Mouse (Mus musculus) right cerebral cortex, adult 2 months (tissue): ENCODE results near the gene Gpld1.
A peak's percentile ranks its signal among the peaks of the same experiment; 100 is the strongest.

Experiments
- DNase-seq, 2 experiments: peaks; one replicate each; pipeline ENCODE4 v3.0.0; 2021 to 2022; ENCODE audit warnings: low spot score in 2 of 2

Gene Gpld1

DNA sequence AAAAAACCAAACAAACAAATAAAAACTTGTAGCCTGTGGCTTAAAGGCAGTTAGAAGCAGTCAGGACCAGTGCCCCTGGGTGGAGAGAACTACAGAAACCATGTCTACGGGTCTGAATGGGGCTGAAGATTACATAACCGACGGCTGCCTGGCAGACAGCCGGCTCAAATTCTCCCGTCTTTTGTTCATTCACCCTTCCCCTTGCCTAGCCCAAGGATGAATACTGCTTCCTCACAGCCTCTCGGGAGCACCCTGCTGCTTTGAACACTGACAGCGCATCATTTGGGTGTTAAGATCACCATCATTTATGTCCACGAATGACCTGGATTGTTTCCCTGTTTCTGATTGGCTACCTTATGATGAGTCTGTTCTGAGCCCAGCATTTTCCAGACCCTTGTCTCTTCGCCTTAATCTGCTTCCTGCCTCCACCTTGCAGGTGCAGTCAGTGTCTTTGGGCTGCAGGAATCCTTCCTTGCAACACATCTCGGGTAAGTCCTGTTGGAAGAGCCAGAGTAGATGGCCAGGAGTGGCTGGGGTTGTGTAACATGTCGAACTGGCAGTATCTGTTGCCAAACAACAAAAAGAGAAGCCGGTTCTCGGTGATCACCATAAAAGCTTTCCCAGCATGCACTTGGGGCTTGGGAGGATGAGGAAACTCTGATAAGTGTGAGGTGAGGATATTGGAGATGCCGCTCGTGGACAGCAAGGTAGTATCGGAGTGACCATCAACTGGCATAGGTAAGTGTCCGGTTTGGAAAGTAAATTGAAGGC, at the start of gene Gpld1:
Gpld1 (plus strand) TSS at position 641 of the 771 bp plus-strand sequence.
- DNase-seq = no peak

- DNase-seq = no peak
Measured at GRCm38 (mm10) chr13:24893880-24894279, 49.1 kb upstream of the Gpld1 start.

GRCm38 (mm10) chr13:24901916-24902315, 41.0 kb upstream of the Gpld1 start:
- no peak for DNase-seq

GRCm38 (mm10) chr13:24903412-24903811, 39.5 kb upstream of the Gpld1 start:
- DNase-seq = no peak

DNA sequence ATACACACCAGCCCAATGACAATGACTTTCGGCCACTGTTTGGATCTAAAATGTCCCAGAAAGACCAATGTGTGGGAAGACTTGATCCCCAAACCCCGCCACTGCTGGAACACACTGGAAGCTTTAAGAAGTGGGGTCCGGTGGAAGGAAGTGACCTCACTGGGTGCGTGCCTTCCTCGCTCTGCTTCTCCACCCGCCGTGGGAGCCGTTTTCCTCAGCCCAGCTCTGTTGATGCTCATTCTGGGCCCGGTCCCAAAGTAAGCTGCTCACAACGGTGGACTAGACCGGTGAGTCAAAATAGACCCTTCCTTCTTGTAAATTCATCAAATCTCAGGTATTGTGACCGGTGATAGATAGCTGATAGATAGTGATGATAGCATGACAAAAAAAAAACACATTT, 37.5 kb upstream of the Gpld1 start:
- DNase-seq = no peak

DNA sequence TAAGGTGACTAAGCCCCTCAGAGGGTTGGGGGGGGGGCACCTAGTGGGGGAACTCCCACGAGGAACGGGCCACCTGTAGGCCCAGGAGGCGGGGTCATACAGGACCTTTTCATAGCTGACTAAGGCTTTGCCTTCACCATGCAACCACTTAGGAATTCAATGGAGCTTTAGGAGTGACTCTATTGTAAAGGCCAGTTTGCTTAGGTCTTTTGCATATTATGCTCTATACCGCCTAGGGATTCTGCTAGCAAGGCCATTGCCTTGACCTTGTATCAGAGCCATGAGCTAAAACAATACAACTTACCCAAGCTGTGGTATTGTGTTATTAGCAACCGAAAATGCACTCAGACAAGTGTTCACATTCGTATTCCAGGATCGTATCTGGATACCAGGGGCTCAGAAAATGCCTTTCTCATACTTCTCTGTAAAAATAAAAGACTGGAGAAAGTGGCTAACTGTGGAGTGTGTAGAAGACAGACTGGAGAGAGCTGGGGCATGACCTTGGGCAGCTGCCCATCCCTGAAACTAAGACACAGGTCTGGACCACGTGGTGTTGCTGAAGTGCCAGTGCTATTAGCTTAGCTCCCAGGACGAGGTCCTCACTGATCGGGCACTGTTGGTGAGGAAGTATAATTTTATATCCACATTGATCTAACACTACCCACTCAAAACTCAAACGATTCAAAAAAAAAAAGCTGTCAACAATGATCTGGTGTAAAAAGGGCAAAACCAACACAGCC, 36.0 kb upstream of the Gpld1 start:
- DNase-seq = no peak

DNA sequence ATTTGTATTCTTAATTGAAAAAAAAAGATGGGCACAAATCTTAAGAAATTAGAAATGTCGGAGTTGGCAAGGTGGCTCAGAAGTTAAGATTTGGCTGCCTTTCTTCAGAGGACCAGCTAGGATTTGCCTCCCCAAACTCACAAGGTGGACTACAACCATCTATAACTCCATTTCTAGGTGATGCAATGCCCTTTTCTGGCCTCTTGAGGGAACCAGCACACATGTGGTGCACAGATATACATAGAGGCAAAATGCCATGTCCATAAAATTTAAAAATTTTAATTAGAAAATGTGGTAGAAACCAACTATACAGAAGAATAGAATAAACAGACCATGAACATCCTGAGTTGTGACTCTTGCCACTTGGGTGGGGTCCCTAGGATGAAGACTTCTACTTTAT, 33.8 kb upstream of the Gpld1 start:
- no peak for DNase-seq

GRCm38 (mm10) chr13:24913576-24913975, 29.4 kb upstream of the Gpld1 start:
- no peak for DNase-seq

DNA sequence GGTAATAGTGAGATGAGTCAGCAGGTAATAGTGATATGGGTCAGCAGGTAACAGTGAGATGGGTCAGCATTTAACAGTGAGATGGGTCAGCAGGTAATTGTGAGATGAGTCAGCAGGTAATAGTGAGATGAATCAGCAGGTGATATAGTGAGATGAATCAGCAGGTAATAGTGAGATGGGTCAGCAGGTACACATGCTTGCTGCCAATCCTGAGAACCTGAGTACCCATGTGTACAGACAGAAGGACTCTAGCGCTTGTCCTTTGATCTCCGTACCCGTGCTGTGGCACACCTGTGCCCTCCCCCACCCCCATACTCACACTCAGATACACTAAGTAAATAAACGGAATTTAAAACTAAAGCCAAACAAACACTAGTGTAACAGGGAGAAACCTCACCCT, 28.0 kb upstream of the Gpld1 start:
- DNase-seq = no peak

GRCm38 (mm10) chr13:24915831-24916230, 27.1 kb upstream of the Gpld1 start:
- no peak for DNase-seq

DNA sequence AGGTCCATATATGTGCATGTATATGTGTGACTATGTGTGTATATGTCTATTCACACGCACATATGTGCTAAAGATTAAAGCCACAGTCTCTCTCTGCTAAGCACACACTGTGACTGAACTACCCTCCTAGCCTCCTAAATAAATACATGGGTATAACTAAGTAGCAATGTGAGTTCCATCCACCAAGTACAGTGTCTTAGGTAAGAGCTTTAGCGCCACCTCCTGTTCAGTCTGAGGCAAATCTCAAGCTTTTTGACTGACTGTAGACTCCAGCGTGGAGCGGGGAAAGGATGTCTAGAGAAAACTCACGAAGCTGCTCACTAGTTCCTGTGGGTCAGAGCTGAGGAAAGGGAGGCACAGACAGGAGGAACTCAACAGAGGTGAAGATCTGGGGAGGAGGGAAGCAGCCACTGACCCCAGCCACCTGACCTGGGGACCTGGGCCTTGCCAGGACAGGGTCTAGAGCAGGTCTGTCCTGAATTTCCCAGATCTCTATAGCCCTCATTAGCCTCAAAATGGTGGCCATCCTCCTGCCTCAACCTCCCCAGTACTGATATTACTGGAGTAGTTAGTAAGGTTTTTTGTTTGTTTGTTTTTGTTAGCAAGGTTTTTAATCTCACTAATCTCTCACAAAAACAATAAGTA, 22.5 kb upstream of the Gpld1 start:
- DNase-seq = peak; percentile 35 to 55

DNA sequence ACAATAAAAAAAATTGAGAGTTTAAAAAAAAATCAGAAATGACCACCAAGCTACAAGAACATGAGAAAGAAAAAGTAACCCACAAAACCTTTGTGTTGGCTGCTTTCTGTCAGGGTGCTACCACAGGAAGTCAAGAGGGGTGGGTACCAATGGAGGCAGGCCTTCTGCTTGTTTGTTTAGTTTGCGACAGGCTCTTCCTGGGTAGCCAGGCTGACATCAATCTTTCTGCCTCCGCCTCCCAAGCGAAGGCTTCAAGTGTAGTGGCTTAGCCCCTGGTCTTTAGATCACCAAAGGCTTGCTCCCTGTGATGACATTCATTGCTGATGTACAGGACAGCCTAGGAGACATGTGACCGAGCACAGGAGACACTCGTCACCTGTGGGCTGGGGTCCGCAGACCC, 21.7 kb upstream of the Gpld1 start:
- DNase-seq = no peak

- DNase-seq = no peak
Measured at GRCm38 (mm10) chr13:24923991-24924390, 19.0 kb upstream of the Gpld1 start.

DNA sequence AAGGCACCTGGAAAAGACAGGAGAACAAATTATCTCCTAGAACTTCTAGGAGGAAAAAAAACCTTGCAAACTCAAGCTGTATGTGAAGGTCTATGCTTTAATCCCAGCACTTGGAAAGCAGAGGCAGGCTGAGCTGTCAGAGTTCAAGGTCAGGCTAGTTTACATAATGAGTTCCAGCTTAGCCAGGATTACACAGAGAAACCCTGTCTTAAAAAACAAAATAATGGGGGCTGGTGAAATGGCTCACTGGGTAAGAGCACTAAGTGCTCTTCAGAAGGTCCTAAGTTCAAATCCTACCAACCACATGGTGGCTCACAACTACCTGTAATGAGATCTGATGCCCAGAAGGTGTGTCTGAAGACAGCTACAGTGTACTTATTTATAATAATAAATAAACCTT, 12.4 kb upstream of the Gpld1 start:
- DNase-seq = no peak

DNA sequence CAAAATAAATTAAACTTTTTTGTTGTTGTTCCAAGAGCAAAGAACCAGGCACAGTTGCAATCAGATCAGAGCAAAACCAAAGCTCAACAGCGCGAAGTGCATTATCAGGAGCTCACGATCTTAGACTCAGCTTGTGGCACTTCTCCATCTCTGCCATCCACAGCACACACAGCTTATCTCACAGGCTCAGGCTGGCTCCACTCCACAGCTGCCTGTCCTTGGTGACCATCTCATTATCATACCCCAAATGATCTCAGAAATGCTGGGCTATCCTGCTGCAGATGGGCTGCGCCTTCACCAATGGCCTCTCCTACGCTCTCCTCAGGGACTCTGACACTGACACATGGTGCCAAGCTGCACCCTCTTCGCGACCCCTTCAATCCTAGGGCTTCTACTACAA, 9.8 kb upstream of the Gpld1 start:
- DNase-seq = no peak

- no peak for DNase-seq
Measured at GRCm38 (mm10) chr13:24936772-24937107, 6.2 kb upstream of the Gpld1 start.

DNA sequence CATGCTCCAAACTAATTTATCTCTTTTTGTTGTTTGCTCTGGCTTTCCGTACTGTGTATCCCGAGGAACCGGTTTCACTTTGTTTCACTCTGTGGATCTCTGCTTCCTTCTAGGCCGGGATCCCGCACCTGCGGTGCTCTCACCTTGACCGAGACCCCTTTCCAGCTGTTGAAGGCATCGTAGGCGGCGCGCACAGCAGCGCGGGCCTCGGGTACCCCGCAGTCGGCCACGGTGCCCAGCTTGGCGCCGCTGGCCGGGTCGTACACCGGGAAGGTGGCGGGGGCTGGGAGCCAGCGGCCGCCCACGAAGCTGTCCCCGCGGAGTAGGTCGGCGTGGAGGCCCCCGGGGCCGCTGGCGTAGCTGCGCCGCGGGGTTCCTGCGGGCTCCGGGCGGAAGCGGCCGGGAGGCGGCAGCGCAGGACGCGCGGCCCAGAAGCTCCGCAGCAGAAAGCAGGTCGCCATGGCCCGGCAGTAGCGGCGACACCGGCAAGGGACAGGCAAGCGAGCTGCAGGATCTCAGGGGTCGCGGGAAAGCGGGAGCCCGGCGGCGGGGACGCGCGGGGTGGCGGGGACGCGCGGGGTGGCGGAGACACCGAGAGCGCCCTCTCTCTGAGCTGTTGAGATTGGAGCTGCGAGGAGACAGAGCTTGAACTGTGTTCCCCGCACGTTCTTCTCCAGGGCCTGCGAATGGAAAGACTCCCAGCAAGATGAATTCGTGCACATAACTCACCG, 5.7 kb upstream of the Gpld1 start, which contains the start of gene Aldh5a1:
Aldh5a1 (minus strand) TSS at position 554 of the 731 bp plus-strand sequence.
- DNase-seq = peak; percentile 78 to 79

- no peak for DNase-seq
Measured at GRCm38 (mm10) chr13:24937839-24938166, 5.1 kb upstream of the Gpld1 start.

DNA sequence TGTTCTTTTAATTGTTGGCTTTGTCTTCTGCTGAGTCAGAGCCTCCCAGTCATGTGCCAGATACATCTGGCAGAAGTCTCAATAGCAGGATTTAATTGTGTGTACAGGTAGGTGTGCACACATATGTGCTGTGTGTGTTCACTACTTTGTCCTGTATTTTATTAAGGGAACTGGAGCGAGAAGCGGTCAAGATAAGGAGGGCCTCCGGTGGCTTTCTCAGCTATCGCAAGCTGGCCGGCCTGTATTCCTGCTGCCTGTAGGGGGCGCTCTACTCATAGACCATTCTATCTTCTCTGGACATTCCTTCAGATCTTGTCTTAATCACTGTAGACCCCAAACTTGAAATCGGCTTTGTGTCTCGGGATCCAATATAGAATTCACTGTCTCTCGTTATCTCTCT, 4.3 kb upstream of the Gpld1 start:
- DNase-seq = peak; percentile 81 to 85

- no peak for DNase-seq
Measured at GRCm38 (mm10) chr13:24939472-24939871, 3.5 kb upstream of the Gpld1 start.

GRCm38 (mm10) chr13:24943303-24943702, 351 bp downstream of the Gpld1 start:
- DNase-seq = no peak

GRCm38 (mm10) chr13:24945567-24945966, 2.6 kb downstream of the Gpld1 start:
- no peak for DNase-seq
